Mouse (Mus musculus) erythroblast, embryonic 14.5 days (primary cell): ENCODE results near the gene Pitpnm2. TPM values are rescaled to one million over a fixed set of nuclear protein-coding genes. Genes with fewer than 3 reads are reported as not detected.

ENCODE experiments used
- H3K27me3 ChIP-seq: 2 replicates; pipeline ENCODE4 v1.6.1; 2012; ENCODE audit warnings: inconsistent platforms; ENCODE audit not compliant: control insufficient read depth
- H3K36me3 ChIP-seq: 2 replicates; pipeline ENCODE4 v1.6.1; 2012; ENCODE audit warnings: mild to moderate bottlenecking, inconsistent platforms; ENCODE audit not compliant: control insufficient read depth
- H3K4me1 ChIP-seq: 2 replicates; pipeline ENCODE4 v1.6.1; 2012; ENCODE audit warnings: inconsistent platforms; ENCODE audit not compliant: control insufficient read depth
- H3K4me3 ChIP-seq: replicated peaks from 2 replicates; pipeline ENCODE3; 2012; ENCODE audit warnings: moderate library complexity, mild to moderate bottlenecking, inconsistent platforms
- H3K9me3 ChIP-seq: 2 replicates; pipeline ENCODE4 v1.6.1; 2012; ENCODE audit warnings: low read length, inconsistent platforms, mixed read lengths; ENCODE audit not compliant: control insufficient read depth
- GATA1 ChIP-seq: IDR thresholded peaks from 2 replicates; pipeline ENCODE4 v1.6.1; 2012; ENCODE audit warnings: low read length, inconsistent platforms, mixed read lengths
- TAL1 ChIP-seq: IDR thresholded peaks from 3 replicates; pipeline ENCODE4 v1.6.1; 2012; ENCODE audit warnings: low read length, inconsistent platforms, mixed read lengths
- polyA plus RNA-seq: library from polyadenylated mRNA; stranded (reverse); fragments of >175 nt; gene quantifications from 2 replicates; pipeline ENCODE4 v1.2.3, GENCODE M21; 2012

Gene Pitpnm2
- polyA plus RNA-seq, 1 experiment: 0.38 TPM

DNA sequence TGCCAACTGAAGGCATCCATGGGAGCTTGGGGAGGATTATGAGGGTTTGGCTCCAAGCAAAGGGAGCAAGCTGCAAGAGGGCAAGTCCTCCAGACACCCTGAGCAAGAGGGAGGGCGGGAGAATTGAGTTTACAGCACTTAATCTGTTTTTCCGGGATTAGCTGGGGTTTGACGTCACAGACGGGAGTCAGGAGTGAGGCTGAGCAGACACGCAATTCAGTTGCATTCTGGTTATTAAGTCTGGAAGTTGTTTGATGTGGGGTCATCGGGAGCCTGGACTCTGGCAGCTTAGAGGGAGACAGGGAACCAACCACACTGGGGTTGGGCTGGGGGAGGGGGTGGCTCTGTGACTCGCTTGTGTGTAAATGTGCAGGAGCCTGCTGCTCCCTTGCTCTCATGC, 90.1 kb downstream of the Pitpnm2 start:
- no peaks in the 10 kb centered on the region for H3K27me3 ChIP-seq
- TF ChIP-seq GATA1 (no peak), TAL1 (no peak)
- no peaks in the 10 kb centered on the region; the same call in 1 of the 2 replicates for H3K36me3 ChIP-seq
- H3K9me3 ChIP-seq: no peaks in the 10 kb centered on the region
- no peak overlapping the region for H3K4me3 ChIP-seq
- H3K4me1 ChIP-seq: peaks cover 2% of the 10 kb centered on the region; the same call in 1 of the 2 replicates

DNA sequence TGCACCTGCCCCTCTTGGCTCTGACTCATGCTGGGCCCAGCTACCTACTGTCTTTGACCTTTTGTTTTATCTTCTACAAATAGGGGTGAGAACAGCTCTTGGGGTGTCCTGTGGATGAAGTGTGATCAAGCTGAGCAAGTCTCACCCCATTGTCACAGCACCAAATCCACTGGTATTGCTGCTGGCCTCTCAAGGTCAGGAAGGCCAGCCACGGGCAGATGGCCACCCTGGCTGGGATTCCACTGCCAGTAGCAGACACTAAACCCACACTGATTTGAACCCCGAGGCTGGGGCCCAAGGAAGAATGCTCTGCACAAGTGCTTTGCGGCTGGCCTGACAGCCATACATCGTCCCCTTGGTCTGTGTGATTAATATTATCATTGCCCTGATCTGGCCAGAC, 91.3 kb downstream of the Pitpnm2 start:
- Histone ChIP-seq H3K9me3 (no peaks in the 10 kb centered on the region), H3K36me3 (no peaks in the 10 kb centered on the region; the same call in none of the 2 replicates), H3K27me3 (no peaks in the 10 kb centered on the region), H3K4me3 (no peak overlapping the region), H3K4me1 (peaks cover 2% of the 10 kb centered on the region; the same call in 1 of the 2 replicates)
- TF ChIP-seq GATA1: no peak
- TF ChIP-seq TAL1: no peak

DNA sequence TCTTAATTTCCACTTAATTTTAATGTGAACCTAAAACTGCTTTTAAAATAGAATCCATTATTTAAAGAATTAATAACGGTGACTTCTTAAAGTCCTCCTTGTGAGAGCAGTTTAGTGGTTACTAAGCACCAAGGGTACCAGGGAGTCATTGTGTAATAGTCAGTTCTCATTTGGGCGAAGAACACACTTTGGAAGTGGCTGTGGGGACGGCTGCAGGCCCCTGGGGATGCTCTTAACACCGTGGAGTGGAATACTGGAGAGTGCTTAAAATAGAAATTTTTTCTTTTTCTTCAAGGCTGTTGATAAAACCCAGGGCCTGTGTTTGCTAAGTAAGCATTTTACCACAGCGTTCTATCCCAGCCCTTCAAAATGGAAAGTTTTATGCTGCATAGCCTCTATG, 93.6 kb downstream of the Pitpnm2 start:
- H3K36me3 ChIP-seq: peaks cover 2% of the 10 kb centered on the region
- TF ChIP-seq TAL1: no peak
- no peaks in the 10 kb centered on the region for H3K9me3 ChIP-seq
- H3K4me3 ChIP-seq: no peak overlapping the region
- no peaks in the 10 kb centered on the region for H3K27me3 ChIP-seq
- H3K4me1 ChIP-seq: no peaks in the 10 kb centered on the region

DNA sequence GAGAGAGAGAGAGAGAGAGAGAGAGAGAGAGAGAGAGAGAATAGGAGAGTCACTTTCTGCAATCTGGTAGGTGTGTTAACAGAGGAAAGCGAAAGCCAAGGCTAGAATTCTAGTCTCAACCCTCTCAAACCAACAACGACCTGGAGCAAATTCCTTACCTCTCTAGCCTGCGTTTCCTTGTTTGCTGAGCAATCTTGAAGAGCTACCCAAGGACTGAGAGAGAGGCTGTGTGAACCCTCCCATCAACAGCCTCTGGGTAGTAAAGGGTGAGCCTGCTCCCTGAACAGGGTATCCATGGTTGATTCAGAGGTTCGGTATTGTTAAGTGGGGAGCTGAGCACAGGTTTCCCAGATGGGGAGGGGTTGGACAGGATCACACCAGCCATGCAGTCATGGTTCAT, 96.8 kb downstream of the Pitpnm2 start:
- Histone ChIP-seq H3K27me3 (no peaks in the 10 kb centered on the region), H3K36me3 (peaks cover 4% of the 10 kb centered on the region), H3K9me3 (no peaks in the 10 kb centered on the region), H3K4me1 (no peaks in the 10 kb centered on the region; the same call in 1 of the 2 replicates), H3K4me3 (no peak overlapping the region)
- no peak for TF ChIP-seq TAL1
- TF ChIP-seq GATA1: no peak

DNA sequence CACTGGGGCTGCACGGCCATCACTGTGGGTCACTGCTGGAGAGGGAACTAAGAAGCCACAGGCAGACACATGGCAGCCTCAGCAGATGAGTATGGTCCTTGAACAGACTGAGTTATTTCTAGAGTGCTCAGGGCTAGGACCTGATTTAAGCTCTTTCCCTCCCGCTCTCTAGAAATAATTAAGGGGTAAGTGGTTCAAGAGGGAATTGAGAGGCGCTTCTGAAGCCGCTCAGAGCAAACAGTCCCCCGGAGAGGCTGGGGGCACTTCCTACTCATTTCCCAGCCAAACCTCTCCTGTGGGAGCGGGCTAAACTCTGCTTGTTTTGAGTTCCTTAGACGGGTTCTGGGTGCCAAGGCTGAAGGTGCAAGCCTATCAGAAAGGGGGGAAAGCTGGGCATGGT, 98.7 kb downstream of the Pitpnm2 start:
- TF ChIP-seq TAL1 (no peak), GATA1 (no peak)
- Histone ChIP-seq H3K27me3 (no peaks in the 10 kb centered on the region), H3K36me3 (peaks cover 5% of the 10 kb centered on the region), H3K4me3 (no peak overlapping the region), H3K4me1 (no peaks in the 10 kb centered on the region; the same call in 1 of the 2 replicates), H3K9me3 (no peaks in the 10 kb centered on the region)

DNA sequence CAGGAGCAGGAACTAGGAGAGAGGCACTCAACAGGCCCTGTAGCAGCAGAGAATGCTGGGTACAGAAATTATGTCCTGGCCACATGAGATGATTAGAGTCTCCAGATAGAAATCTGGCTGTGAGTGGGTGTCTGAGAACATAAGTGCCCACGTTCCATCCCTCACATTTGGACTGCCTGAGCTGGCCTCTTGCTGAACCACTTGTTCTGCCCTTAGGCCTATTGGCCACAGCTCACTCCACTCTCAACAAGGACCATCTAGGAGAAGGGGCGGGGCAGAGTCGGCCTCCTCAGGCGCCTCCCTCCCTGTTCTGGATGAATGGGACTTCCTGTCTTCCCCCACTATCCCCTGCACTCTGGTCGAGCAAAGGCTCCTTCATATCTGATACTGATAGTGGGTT, 100.5 kb downstream of the Pitpnm2 start:
- no peaks in the 10 kb centered on the region for H3K27me3 ChIP-seq
- TF ChIP-seq TAL1 (no peak), GATA1 (no peak)
- no peaks in the 10 kb centered on the region; the same call in 1 of the 2 replicates for H3K4me1 ChIP-seq
- no peaks in the 10 kb centered on the region for H3K9me3 ChIP-seq
- H3K4me3 ChIP-seq: no peak overlapping the region
- peaks cover 5% of the 10 kb centered on the region for H3K36me3 ChIP-seq

DNA sequence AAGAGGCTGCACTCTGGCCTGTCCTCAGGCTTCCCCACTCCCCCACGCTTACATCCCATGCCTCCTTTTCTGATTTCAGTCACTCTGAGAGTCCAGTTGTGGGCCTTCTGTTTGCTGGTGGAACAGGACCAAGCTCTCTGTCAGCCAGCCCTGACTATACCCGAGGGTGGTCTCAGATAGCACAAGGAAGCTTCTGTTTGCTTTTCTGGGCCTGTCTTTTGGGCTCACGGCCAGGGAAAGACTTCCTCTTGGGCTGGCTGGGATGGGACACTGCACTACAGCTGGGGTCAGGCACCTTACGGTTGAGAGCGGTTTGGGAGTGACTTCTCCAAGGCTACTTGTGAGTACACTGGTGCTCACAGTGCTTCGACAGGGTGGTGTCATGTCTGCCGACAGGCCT, 111.5 kb downstream of the Pitpnm2 start:
- no peak for TF ChIP-seq TAL1
- TF ChIP-seq GATA1: no peak
- Histone ChIP-seq H3K4me3 (no peak overlapping the region), H3K4me1 (peaks cover 11% of the 10 kb centered on the region; the same call in 1 of the 2 replicates), H3K27me3 (no peaks in the 10 kb centered on the region), H3K9me3 (peaks cover 3% of the 10 kb centered on the region), H3K36me3 (peaks cover 31% of the 10 kb centered on the region)

DNA sequence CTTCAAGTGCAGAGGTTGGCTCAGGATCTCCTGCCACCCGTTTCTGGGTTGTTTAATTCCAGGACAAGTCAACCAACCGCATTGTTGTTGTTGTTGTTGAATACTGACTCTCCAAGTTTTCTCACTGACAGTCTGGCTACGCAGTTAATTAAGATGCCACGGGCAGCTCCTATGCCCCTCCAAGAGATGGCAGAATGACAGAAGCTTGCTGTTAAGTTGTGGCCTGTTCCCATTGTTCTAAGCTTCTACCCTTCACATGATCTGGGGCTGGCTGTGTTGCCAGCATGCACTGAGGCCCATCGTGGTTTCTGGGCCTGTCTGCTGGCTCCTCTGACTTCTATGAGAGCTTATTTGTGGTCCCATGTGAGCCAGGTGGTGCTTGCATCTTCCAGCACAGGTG, 115.3 kb downstream of the Pitpnm2 start:
- peaks cover 46% of the 10 kb centered on the region for H3K36me3 ChIP-seq
- H3K4me3 ChIP-seq: no peak overlapping the region
- TF ChIP-seq TAL1: no peak
- TF ChIP-seq GATA1: no peak
- H3K9me3 ChIP-seq: no peaks in the 10 kb centered on the region
- no peaks in the 10 kb centered on the region for H3K27me3 ChIP-seq
- peaks cover 11% of the 10 kb centered on the region; the same call in 1 of the 2 replicates for H3K4me1 ChIP-seq

DNA sequence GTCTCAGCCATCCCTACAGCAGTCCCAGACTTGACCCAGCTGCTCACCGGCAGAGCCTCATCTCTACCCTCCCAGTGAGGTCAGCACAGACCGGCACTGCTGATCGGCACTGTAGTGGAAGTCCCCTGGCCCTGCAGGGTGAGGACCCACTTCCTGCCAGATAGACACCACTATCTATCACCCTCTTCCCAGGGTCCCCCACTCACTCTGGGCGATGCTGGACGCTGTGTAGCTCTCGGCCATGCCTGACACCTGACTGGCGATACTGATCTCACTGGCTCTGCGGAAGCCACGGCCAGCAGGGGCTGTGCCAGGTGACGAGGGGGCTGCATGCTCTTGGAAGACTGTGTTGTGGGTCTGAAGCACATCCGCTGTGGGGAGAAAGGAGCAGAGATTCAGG, 124.5 kb downstream of the Pitpnm2 start:
- Histone ChIP-seq H3K4me3 (no peak overlapping the region), H3K4me1 (no peaks in the 10 kb centered on the region), H3K36me3 (peaks cover 80% of the 10 kb centered on the region), H3K9me3 (no peaks in the 10 kb centered on the region), H3K27me3 (no peaks in the 10 kb centered on the region)
- TF ChIP-seq TAL1 (no peak), GATA1 (no peak)

DNA sequence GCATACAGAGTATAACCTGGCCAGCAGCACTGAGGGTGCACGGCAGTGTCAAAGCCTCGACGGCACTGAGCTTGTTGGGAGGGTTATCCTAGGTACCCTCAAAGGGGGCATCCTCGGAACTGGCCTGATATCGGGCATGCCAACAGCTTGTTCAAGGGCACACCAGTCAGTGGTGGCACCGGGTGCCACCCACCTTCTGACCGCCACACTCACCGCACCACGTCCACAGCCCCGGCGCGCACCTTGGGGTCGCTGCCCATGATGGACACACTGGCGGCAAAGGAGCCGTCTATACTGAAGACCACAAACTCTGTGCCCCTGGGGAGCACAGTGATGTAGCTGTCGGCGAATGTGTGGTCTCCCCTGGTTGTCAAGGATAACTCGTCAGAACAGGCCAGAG, 127.2 kb downstream of the Pitpnm2 start:
- TF ChIP-seq GATA1 (no peak), TAL1 (no peak)
- no peak overlapping the region for H3K4me3 ChIP-seq
- H3K9me3 ChIP-seq: no peaks in the 10 kb centered on the region
- no peaks in the 10 kb centered on the region for H3K27me3 ChIP-seq
- H3K36me3 ChIP-seq: peaks cover 80% of the 10 kb centered on the region
- peaks cover 15% of the 10 kb centered on the region for H3K4me1 ChIP-seq
